Mouse (Mus musculus): Measurements from ENCODE around the gene Myo6. TPM values are rescaled to one million over a fixed set of nuclear protein-coding genes. Genes with fewer than 3 reads are reported as not detected.

Myo6 gene
- polyA plus RNA-seq, 2 experiments, result 1.8 to 2.3 TPM

- no peak for ATAC-seq (ENCODE audit: insufficient read depth)
- Histone ChIP-seq H3K27me3 (ENCODE audit: control insufficient read depth, insufficient read depth, low read length) (no peaks in the 10 kb centered on the region), H3K4me1 (replicated peaks; ENCODE audit: control insufficient read depth in 2 of 2, insufficient read depth in 2 of 2, low read length in 1 of 2) (no peaks in the 10 kb centered on the region), H3K4me3 (ENCODE audit: insufficient read depth in 1 of 2, low read depth in 2 of 2, low read length in 2 of 2) (no peak overlapping the region), H3K27ac (no peak overlapping the region), H3K36me3 (replicated peaks; ENCODE audit: control insufficient read depth, insufficient read depth, low read depth) (no peaks in the 10 kb centered on the region), H3K4me2 (ENCODE audit: low read depth) (no peak overlapping the region), H3K9me3 (ENCODE audit: control insufficient read depth, low read length) (no peaks in the 10 kb centered on the region), H3K9ac (replicated peaks) (no peak overlapping the region)
- WGBS (ENCODE audit: insufficient replicate concordance), result 62% methylated on average over 6 of the region's 6 CpGs
- TF ChIP-seq CTCF (IDR thresholded peaks at IDR 0.05; ENCODE audit: low read depth), result no peak
- TF ChIP-seq EP300 (IDR thresholded peaks at IDR 0.05; ENCODE audit: low read depth), result no peak
- DNase-seq (ENCODE audit: low read depth in 3 of 3, low spot score in 3 of 3), result no peak
Measured at GRCm38 (mm10) chr9:80197233-80197632, 32.4 kb downstream of the Myo6 start.

GRCm38 (mm10) chr9:80200855-80201254, 36.0 kb downstream of the Myo6 start:
- Histone ChIP-seq H3K9ac (replicated peaks) (no peak overlapping the region), H3K27me3 (ENCODE audit: control insufficient read depth, insufficient read depth, low read length) (no peaks in the 10 kb centered on the region), H3K4me2 (ENCODE audit: low read depth) (no peak overlapping the region), H3K4me3 (ENCODE audit: insufficient read depth in 1 of 2, low read depth in 2 of 2, low read length in 2 of 2) (no peak overlapping the region), H3K4me1 (replicated peaks; ENCODE audit: control insufficient read depth in 2 of 2, insufficient read depth in 2 of 2, low read length in 1 of 2) (no peaks in the 10 kb centered on the region), H3K27ac (no peak overlapping the region), H3K36me3 (replicated peaks; ENCODE audit: control insufficient read depth, insufficient read depth, low read depth) (no peaks in the 10 kb centered on the region), H3K9me3 (ENCODE audit: control insufficient read depth, low read length) (no peaks in the 10 kb centered on the region)
- 60% methylated on average over 6 of the region's 6 CpGs for WGBS (ENCODE audit: insufficient replicate concordance)
- TF ChIP-seq EP300 (IDR thresholded peaks at IDR 0.05; ENCODE audit: low read depth) (no peak), CTCF (IDR thresholded peaks at IDR 0.05; ENCODE audit: low read depth) (no peak)
- DNase-seq (ENCODE audit: low read depth in 3 of 3, low spot score in 3 of 3), result no peak
- ATAC-seq (ENCODE audit: insufficient read depth), result no peak

GRCm38 (mm10) chr9:80202374-80203060, 37.7 kb downstream of the Myo6 start:
- ATAC-seq (ENCODE audit: insufficient read depth) (no peak), DNase-seq (ENCODE audit: low read depth in 3 of 3, low spot score in 3 of 3) (no peak)
- H3K36me3 ChIP-seq (replicated peaks; ENCODE audit: control insufficient read depth, insufficient read depth, low read depth), result no peaks in the 10 kb centered on the region
- H3K9ac ChIP-seq (replicated peaks), result no peak overlapping the region
- H3K4me2 ChIP-seq (ENCODE audit: low read depth), result no peak overlapping the region
- H3K4me1 ChIP-seq (replicated peaks; ENCODE audit: control insufficient read depth in 2 of 2, insufficient read depth in 2 of 2, low read length in 1 of 2), result no peaks in the 10 kb centered on the region
- TF ChIP-seq EP300 (IDR thresholded peaks at IDR 0.05; ENCODE audit: low read depth), result no peak
- no peak overlapping the region for H3K4me3 ChIP-seq (ENCODE audit: insufficient read depth in 1 of 2, low read depth in 2 of 2, low read length in 2 of 2)
- no peaks in the 10 kb centered on the region for H3K9me3 ChIP-seq (ENCODE audit: control insufficient read depth, low read length)
- 74% methylated on average over 14 of the region's 14 CpGs for WGBS (ENCODE audit: insufficient replicate concordance)
- H3K27me3 ChIP-seq (ENCODE audit: control insufficient read depth, insufficient read depth, low read length), result no peaks in the 10 kb centered on the region
- H3K27ac ChIP-seq, result no peak overlapping the region

GRCm38 (mm10) chr9:80208681-80209080, 43.9 kb downstream of the Myo6 start:
- DNase-seq (ENCODE audit: low read depth in 3 of 3, low spot score in 3 of 3) (no peak), ATAC-seq (ENCODE audit: insufficient read depth) (no peak)
- Histone ChIP-seq H3K4me3 (ENCODE audit: insufficient read depth in 1 of 2, low read depth in 2 of 2, low read length in 2 of 2) (no peak overlapping the region), H3K27me3 (ENCODE audit: control insufficient read depth, insufficient read depth, low read length) (no peaks in the 10 kb centered on the region), H3K27ac (no peak overlapping the region), H3K9ac (replicated peaks) (no peak overlapping the region), H3K4me2 (ENCODE audit: low read depth) (no peak overlapping the region), H3K4me1 (replicated peaks; ENCODE audit: control insufficient read depth in 2 of 2, insufficient read depth in 2 of 2, low read length in 1 of 2) (no peaks in the 10 kb centered on the region), H3K9me3 (ENCODE audit: control insufficient read depth, low read length) (no peaks in the 10 kb centered on the region), H3K36me3 (replicated peaks; ENCODE audit: control insufficient read depth, insufficient read depth, low read depth) (no peaks in the 10 kb centered on the region)
- no peak for TF ChIP-seq EP300 (IDR thresholded peaks at IDR 0.05; ENCODE audit: low read depth)
- TF ChIP-seq CTCF (IDR thresholded peaks at IDR 0.05; ENCODE audit: low read depth), result no peak
- 74% methylated on average over 2 of the region's 2 CpGs for WGBS (ENCODE audit: insufficient replicate concordance)

- DNase-seq (ENCODE audit: low read depth in 3 of 3, low spot score in 3 of 3) (no peak), ATAC-seq (ENCODE audit: insufficient read depth) (no peak)
- no peaks in the 10 kb centered on the region for H3K4me1 ChIP-seq (replicated peaks; ENCODE audit: control insufficient read depth in 2 of 2, insufficient read depth in 2 of 2, low read length in 1 of 2)
- H3K36me3 ChIP-seq (replicated peaks; ENCODE audit: control insufficient read depth, insufficient read depth, low read depth), result no peaks in the 10 kb centered on the region
- no peak overlapping the region for H3K27ac ChIP-seq
- H3K4me2 ChIP-seq (ENCODE audit: low read depth), result no peak overlapping the region
- H3K4me3 ChIP-seq (ENCODE audit: insufficient read depth in 1 of 2, low read depth in 2 of 2, low read length in 2 of 2), result no peak overlapping the region
- H3K9ac ChIP-seq (replicated peaks), result no peak overlapping the region
- H3K27me3 ChIP-seq (ENCODE audit: control insufficient read depth, insufficient read depth, low read length), result no peaks in the 10 kb centered on the region
- no peaks in the 10 kb centered on the region for H3K9me3 ChIP-seq (ENCODE audit: control insufficient read depth, low read length)
- WGBS (ENCODE audit: insufficient replicate concordance), result 67% methylated on average over 10 of the region's 10 CpGs
- TF ChIP-seq CTCF (IDR thresholded peaks at IDR 0.05; ENCODE audit: low read depth), result no peak
- no peak for TF ChIP-seq EP300 (IDR thresholded peaks at IDR 0.05; ENCODE audit: low read depth)
Measured at GRCm38 (mm10) chr9:80209459-80209858, 44.6 kb downstream of the Myo6 start.

Measured in liver, embryonic 14.5 days (tissue).